Mouse (Mus musculus) stomach, postnatal 0 days (tissue): ENCODE measurements around the gene Spata18. TPM values are rescaled to one million over a fixed set of nuclear protein-coding genes. Genes with fewer than 3 reads are reported as not detected.

ENCODE experiments used
- ATAC-seq: fragments of 200-750 bp; cut with Nextera tagmentation; 2 replicates; pipeline ENCODE4 v1.8.0; 2017; ENCODE audit not compliant: low FRiP score, low TSS enrichment
- DNase-seq: peaks from one replicate; pipeline ENCODE4 v3.0.0-alpha.2; 2016; ENCODE audit warnings: low spot score
- H3K27ac ChIP-seq: fragments of 300-500 bp; sonication (generic); replicated peaks from 2 replicates; pipeline ENCODE4 v1.5.1; 2014; ENCODE audit warnings: mild to moderate bottlenecking, control low read depth
- H3K27me3 ChIP-seq: fragments of 300-500 bp; sonication (generic); 2 replicates; pipeline ENCODE4 v1.6.1; 2014; ENCODE audit warnings: low read length; ENCODE audit not compliant: control insufficient read depth, insufficient read depth
- H3K36me3 ChIP-seq: fragments of 300-500 bp; sonication (generic); 2 replicates; pipeline ENCODE4 v1.6.1; 2014; ENCODE audit warnings: low read length, mixed read lengths; ENCODE audit not compliant: control insufficient read depth, insufficient read depth
- H3K4me1 ChIP-seq: fragments of 300-500 bp; sonication (generic); replicated peaks from 2 replicates; pipeline ENCODE4 v1.6.1; 2014; ENCODE audit warnings: antibody characterized with exemption; ENCODE audit not compliant: control insufficient read depth, insufficient read depth
- H3K4me2 ChIP-seq: fragments of 300-500 bp; sonication (generic); replicated peaks from 2 replicates; pipeline ENCODE4 v1.6.1; 2014; ENCODE audit warnings: low read depth, mild to moderate bottlenecking, control low read depth, moderate library complexity
- H3K4me3 ChIP-seq: fragments of 300-500 bp; sonication (generic); 2 replicates; pipeline ENCODE4 v1.5.1; 2014; ENCODE audit warnings: low read depth, low read length, control low read depth
- H3K9ac ChIP-seq: fragments of 300-500 bp; sonication (generic); 2 replicates; pipeline ENCODE4 v1.6.1; 2014; ENCODE audit warnings: mild to moderate bottlenecking, low read length, control low read depth, mixed read lengths
- H3K9me3 ChIP-seq: fragments of 300-500 bp; sonication (generic); 2 replicates; pipeline ENCODE4 v1.6.1; 2016; ENCODE audit warnings: low read length; ENCODE audit not compliant: control insufficient read depth
- CTCF ChIP-seq: IDR thresholded peaks from 2 replicates; pipeline ENCODE4 v1.5.1; 2016; ENCODE audit warnings: antibody characterized with exemption, low read depth, mild to moderate bottlenecking, moderate library complexity
- EP300 ChIP-seq: optimal IDR thresholded peaks from 2 replicates; pipeline ENCODE3; 2016; ENCODE audit warnings: antibody characterized with exemption
- WGBS: fragments of 180-500 bp; shearing (Covaris S2); extraction: QIAGEN DNeasy Blood & Tissue Kit; methylation state at CpG from one replicate; pipeline ENCODE4 v1.1.7; 2014; 5-methylcytosine and 5-hydroxymethylcytosine counted together
- polyA plus RNA-seq: library from polyadenylated mRNA; unstranded; fragments of >200 nt; fragmentation: Nextera tagmentation; extraction: Ambion mirVana; gene quantifications from 2 replicates; pipeline ENCODE4 v1.2.1, GENCODE M21; 2015

The Spata18 gene
- polyA plus RNA-seq, 1 experiment from 2014 or later = 0.19 TPM

- ATAC-seq (no peak), DNase-seq (peak; percentile 46)
- no peak overlapping the region for H3K4me3 ChIP-seq
- H3K4me2 ChIP-seq = no peak overlapping the region
- no peak overlapping the region for H3K27ac ChIP-seq
- no peaks in the 10 kb centered on the region for H3K9me3 ChIP-seq
- H3K4me1 ChIP-seq = no peaks in the 10 kb centered on the region
- peak; percentile 70 for TF ChIP-seq CTCF
- TF ChIP-seq EP300 = no peak
- no peaks in the 10 kb centered on the region for H3K36me3 ChIP-seq
- no peaks in the 10 kb centered on the region for H3K27me3 ChIP-seq
- WGBS = 83% methylated on average over 4 of the region's 4 CpGs
- no peak overlapping the region for H3K9ac ChIP-seq
These were observed 9.1 kb upstream of the Spata18 start for GRCm38 (mm10) chr5:73642091-73642490.

GRCm38 (mm10) chr5:73647261-73647900, 3.8 kb upstream of the Spata18 start, which contains the start of gene Sgcb:
Sgcb (minus strand) TSS chr5:73647790.
- Histone ChIP-seq H3K27ac (no peak within 1 kb of the TSS; the same call in 1 of the 2 replicates), H3K4me3 (peak within 1 kb of the TSS; percentile 67), H3K9me3 (no peaks in the 10 kb centered on the region), H3K27me3 (no peaks in the 10 kb centered on the region), H3K4me2 (peak within 1 kb of the TSS; percentile 85), H3K4me1 (peaks cover 4% of the 10 kb centered on the region; the same call in 1 of the 2 replicates), H3K36me3 (no peaks in the 10 kb centered on the region), H3K9ac (peak within 1 kb of the TSS; percentile 66)
- WGBS = under 1% methylated on average over 60 of the region's 62 CpGs
- peak; percentile 89 for DNase-seq
- TF ChIP-seq EP300 = no peak
- peak; percentile 31; the same call in 1 of the 2 replicates for TF ChIP-seq CTCF
- peak; percentile 84 for ATAC-seq

- no peak for TF ChIP-seq EP300
- TF ChIP-seq CTCF = no peak
- H3K36me3 ChIP-seq = no peaks in the 10 kb centered on the region
- H3K27ac ChIP-seq = no peak overlapping the region
- DNase-seq (no peak), ATAC-seq (no peak)
- WGBS = 2% methylated on average over 15 of the region's 15 CpGs
- H3K9ac ChIP-seq = no peak overlapping the region; the same call in 1 of the 2 replicates
- H3K4me3 ChIP-seq = peak overlapping the region; percentile 52
- H3K4me2 ChIP-seq = peak overlapping the region; percentile 97
- H3K27me3 ChIP-seq = no peaks in the 10 kb centered on the region; the same call in 1 of the 2 replicates
- peaks cover 4% of the 10 kb centered on the region; the same call in 1 of the 2 replicates for H3K4me1 ChIP-seq
- H3K9me3 ChIP-seq = no peaks in the 10 kb centered on the region
These were observed 714 bp upstream of the Spata18 start for GRCm38 (mm10) chr5:73650365-73650964.

GRCm38 (mm10) chr5:73651855-73652201, 649 bp downstream of the Spata18 start:
- H3K27me3 ChIP-seq = no peaks in the 10 kb centered on the region; the same call in 1 of the 2 replicates
- no peaks in the 10 kb centered on the region for H3K36me3 ChIP-seq
- ATAC-seq (no peak), DNase-seq (no peak)
- peak overlapping the region; percentile 97 for H3K4me2 ChIP-seq
- no peak overlapping the region for H3K9ac ChIP-seq
- TF ChIP-seq EP300 = no peak
- peak overlapping the region; percentile 52 for H3K4me3 ChIP-seq
- no peaks in the 10 kb centered on the region for H3K9me3 ChIP-seq
- no peak overlapping the region for H3K27ac ChIP-seq
- peaks cover 4% of the 10 kb centered on the region; the same call in 1 of the 2 replicates for H3K4me1 ChIP-seq
- 8% methylated on average over 4 of the region's 4 CpGs for WGBS

GRCm38 (mm10) chr5:73666695-73667094, 15.5 kb downstream of the Spata18 start:
- TF ChIP-seq CTCF (no peak), EP300 (no peak)
- Histone ChIP-seq H3K9me3 (no peaks in the 10 kb centered on the region), H3K4me1 (no peaks in the 10 kb centered on the region), H3K27ac (no peak overlapping the region), H3K9ac (no peak overlapping the region), H3K4me3 (no peak overlapping the region), H3K27me3 (no peaks in the 10 kb centered on the region), H3K4me2 (no peak overlapping the region), H3K36me3 (no peaks in the 10 kb centered on the region)
- 65% methylated on average over 2 of the region's 2 CpGs for WGBS
- ATAC-seq = no peak
- no peak for DNase-seq

GRCm38 (mm10) chr5:73667877-73668276, 16.7 kb downstream of the Spata18 start:
- H3K4me3 ChIP-seq = no peak overlapping the region
- no peaks in the 10 kb centered on the region for H3K27me3 ChIP-seq
- no peak overlapping the region for H3K27ac ChIP-seq
- H3K4me2 ChIP-seq = no peak overlapping the region
- H3K4me1 ChIP-seq = no peaks in the 10 kb centered on the region
- ATAC-seq (no peak), DNase-seq (no peak)
- H3K36me3 ChIP-seq = no peaks in the 10 kb centered on the region
- no peak overlapping the region for H3K9ac ChIP-seq
- no peak for TF ChIP-seq EP300
- no peak for TF ChIP-seq CTCF
- WGBS = 82% methylated on average over 2 of the region's 2 CpGs
- no peaks in the 10 kb centered on the region for H3K9me3 ChIP-seq
